Mouse (Mus musculus): ENCODE results near the gene Crtc3.

DNA sequence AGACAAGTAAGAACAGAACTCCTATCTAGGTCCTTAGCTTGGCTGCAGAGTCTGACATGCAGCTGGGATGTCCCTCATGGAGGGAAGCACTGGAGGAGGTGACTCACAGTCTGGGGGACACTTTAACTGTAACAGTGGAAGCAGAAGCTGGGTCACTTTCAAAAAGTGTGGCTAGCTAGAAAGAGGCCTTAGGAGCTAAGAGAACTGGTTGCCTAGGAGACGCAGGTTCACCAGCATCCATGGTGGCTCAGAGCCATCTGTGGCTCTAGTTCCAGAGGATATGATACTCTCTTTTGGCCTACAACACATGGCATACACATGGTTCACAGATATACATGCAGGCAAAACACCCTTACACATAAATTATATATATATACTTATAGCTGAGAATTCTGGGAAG is 86.1 kb downstream of the Crtc3 start:
- TF ChIP-seq CTCF (IDR thresholded peaks at IDR 0.05; ENCODE audit: control insufficient read depth, insufficient read depth, insufficient read length) (no peak), USF1 (IDR thresholded peaks at IDR 0.05; ENCODE audit: low read depth) (no peak), MYOD1 (IDR thresholded peaks at IDR 0.05; ENCODE audit: control insufficient read depth, insufficient read length, low read depth) (no peak)
